Mouse (Mus musculus) megakaryocyte, adult 5-6 weeks (primary cell): ENCODE measurements around the gene Fer. TPM values are rescaled to one million over a fixed set of nuclear protein-coding genes. Genes with fewer than 3 reads are reported as not detected.

Experiments
- ATAC-seq: 2 replicates; pipeline ENCODE4 v1.8.0; 2016; ENCODE audit warnings: mild to moderate bottlenecking, inconsistent platforms; ENCODE audit not compliant: poor library complexity, severe bottlenecking
- total RNA-seq, 2 experiments: library from RNA; stranded (forward) in 1 of 2; stranded (reverse) in 1 of 2; fragments of 153-499, 151-499 nt in 1 of 2; fragments of 221-1000, 200-1000 nt in 1 of 2; gene quantifications; 2 replicates each; pipeline versions ENCODE4 v1.2.3 to v1.2.4; 2015 to 2017

Gene Fer
- total RNA-seq, 2 experiments from 2014 or later, result 4.7 TPM

- ATAC-seq, result no peak
Measured at GRCm38 (mm10) chr17:63972181-63972580, 109.3 kb downstream of the Fer start.

DNA sequence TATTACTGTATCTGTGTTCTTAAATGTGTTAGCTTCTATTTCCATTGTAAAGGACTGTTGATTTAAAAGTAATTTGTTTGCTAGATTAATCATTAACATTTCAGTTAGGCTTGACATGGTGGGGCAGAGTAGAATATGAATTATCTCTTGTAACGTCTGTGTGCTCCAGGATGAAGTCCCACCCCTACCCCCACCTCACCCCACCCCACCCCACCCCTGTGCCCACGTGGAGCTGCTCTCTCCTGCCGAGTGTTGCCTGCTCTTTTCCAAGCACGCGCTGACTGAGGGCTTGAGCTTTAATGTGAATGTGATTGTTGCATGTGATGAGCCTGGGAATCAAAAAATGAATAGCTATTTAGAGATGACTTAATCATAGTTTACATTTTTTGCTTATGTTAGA is 110.9 kb downstream of the Fer start:
- no peak for ATAC-seq

DNA sequence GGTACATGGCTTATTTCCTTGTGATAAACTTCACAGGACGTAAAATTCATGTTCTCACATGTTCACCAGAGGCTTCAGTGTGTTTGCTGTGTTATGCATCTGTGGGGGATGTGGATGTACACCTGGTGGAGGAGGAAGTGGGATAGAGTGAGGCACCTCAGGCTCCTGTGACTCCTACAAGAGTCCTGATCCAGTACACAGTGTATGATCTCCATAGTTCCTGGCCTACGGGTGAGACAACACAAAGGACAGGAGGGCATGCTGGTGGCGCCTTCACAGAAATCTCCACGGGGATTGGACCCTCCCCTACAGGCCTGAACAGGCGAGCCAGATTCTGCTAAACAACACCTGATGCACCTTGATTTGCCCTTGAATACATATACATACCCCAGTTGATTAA is 111.4 kb downstream of the Fer start:
- ATAC-seq, result no peak

DNA sequence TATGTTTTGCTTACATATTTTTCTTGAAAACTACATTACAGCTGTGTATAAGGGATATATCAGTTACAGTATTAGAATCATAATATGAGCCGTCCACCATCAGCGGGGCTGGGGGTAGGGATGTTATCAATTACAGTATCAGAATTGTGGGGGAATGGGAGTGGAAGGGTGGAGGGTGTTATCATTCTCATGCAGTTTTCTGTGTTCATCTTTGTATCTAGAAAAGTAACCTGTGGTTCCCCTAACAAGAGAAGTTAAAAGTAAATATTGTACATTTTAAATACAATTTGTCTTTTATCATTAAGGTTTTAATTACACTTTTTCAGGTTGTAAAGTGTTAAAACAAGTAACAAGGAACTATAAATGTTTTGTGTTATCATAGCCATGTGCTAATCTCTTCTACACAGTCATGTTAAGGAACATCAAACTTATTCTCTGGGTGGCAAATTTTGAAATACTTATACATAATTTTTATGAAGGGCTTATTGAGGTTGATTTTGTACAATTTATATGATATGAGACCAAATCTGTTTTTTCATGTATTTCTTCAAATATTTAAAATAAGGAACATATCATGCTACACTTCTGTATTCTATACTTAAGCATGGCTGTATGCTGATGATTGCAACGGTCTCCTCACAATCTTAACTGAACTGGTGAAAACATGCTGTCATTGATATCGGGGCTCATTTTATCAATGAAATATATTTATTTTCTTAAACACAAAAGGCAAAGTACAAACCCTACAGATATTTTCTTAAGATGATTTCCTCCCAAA is 116.1 kb downstream of the Fer start:
- no peak for ATAC-seq

DNA sequence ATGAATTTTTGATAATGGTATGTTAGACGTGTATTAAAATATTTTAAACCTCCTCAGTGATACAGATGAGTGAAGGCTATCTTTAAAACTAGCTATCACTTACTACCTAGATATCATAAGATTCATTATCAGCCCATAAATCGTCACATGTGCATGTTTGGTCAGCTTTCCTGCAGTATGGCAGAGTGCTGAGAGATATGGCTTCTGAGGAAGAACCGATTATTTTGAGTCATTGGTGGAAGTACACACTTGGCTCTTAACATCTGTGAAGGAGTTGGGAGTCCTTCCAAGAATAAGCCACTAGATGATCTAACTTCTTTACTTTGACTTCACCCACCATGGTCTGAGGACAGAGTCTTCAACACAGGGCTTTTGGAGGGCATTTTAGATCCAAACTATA is 117.3 kb downstream of the Fer start:
- ATAC-seq, result no peak

GRCm38 (mm10) chr17:63988710-63989109 is 125.8 kb downstream of the Fer start:
- no peak for ATAC-seq

GRCm38 (mm10) chr17:63991160-63991559 is 128.3 kb downstream of the Fer start:
- no peak for ATAC-seq

- ATAC-seq, result no peak
Measured at GRCm38 (mm10) chr17:63995921-63996320, 133.1 kb downstream of the Fer start.

- ATAC-seq, result no peak
Measured at GRCm38 (mm10) chr17:63997643-63998042, 134.8 kb downstream of the Fer start.

- no peak for ATAC-seq
Measured at GRCm38 (mm10) chr17:64003444-64003843, 140.6 kb downstream of the Fer start.

- no peak for ATAC-seq
Measured at GRCm38 (mm10) chr17:64005575-64006249, 142.8 kb downstream of the Fer start.

GRCm38 (mm10) chr17:64016606-64017005 is 153.7 kb downstream of the Fer start:
- no peak for ATAC-seq

DNA sequence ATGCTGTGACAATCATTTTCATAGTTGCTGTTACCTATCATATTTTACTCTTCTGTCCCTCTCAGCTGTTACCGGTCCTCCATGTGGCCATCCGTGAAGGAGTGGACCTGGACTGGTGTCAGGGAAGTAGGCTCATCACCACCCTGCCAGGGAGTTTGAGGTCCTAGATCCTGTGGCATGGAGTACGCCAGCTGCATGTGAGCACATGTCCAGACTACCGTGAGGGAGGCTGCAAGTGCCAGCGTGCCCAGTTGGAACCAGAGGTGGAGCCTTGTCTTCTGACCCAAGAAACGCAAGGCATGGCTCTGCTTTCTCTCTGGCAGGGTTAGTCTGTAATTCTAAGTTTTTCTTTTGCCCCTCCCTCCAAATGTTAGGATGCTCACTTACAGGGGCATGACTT is 155.4 kb downstream of the Fer start:
- no peak for ATAC-seq

GRCm38 (mm10) chr17:64018870-64019269 is 156.0 kb downstream of the Fer start:
- ATAC-seq, result no peak

GRCm38 (mm10) chr17:64019646-64020045 is 156.8 kb downstream of the Fer start:
- no peak for ATAC-seq

GRCm38 (mm10) chr17:64026485-64026884 is 163.6 kb downstream of the Fer start:
- ATAC-seq, result no peak

- ATAC-seq, result no peak
Measured at GRCm38 (mm10) chr17:64041771-64042170, 178.9 kb downstream of the Fer start.

GRCm38 (mm10) chr17:64045326-64045725 is 182.5 kb downstream of the Fer start:
- no peak for ATAC-seq

DNA sequence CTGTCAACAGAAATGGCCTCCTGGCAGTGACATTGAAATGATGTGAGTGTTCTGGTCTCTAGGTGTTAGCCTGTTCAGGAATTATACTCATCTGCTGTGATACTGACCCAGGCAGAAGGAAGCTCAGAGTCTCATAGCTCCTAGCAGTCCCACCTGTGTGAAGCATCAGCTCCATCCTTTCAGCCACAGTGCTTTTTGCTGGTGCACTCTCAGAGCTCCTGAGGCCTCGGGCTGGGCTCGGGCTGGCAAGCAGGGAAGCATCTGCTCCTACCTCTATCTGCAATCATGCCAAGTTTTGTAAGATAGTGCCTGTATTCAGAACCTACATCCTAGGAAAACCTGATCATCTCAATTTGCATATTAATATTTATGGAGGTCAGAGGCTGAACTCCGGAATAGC is 183.7 kb downstream of the Fer start:
- ATAC-seq, result no peak

- ATAC-seq, result no peak
Measured at GRCm38 (mm10) chr17:64050911-64051310, 188.0 kb downstream of the Fer start.

- no peak for ATAC-seq
Measured at GRCm38 (mm10) chr17:64053636-64054035, 190.8 kb downstream of the Fer start.

- no peak for ATAC-seq
Measured at GRCm38 (mm10) chr17:64060529-64060928, 197.7 kb downstream of the Fer start.
